Mouse (Mus musculus): ENCODE measurements at regions not wholly inside any gene's neighbourhood (a gene's known extent, or its start where the extent isn't known, plus 50 kb on each side); places are given as distances from the start of the nearest gene placed in this dataset.

DNA sequence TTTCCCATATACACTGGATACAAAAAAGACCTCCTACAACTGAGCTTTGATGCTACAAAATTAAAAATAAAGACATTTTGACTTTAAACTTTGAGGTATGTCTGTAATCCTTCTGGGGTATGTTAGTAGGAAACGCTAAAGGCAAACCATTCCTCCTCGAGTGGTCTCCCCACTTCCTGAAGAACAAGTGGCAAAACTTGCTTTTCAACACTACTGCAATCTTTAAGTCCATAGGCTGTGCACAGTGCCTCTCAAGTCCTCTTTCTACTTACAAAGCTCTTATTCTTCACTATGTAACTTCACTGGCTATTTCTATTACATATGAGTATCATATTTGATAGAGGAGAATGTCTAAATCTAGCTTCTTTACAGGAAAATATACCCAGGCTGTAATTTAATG, 517.6 kb upstream of the Nr3c2 start:
- Histone ChIP-seq H3K4me1 (ENCODE audit: insufficient read depth) (no peaks in the 10 kb centered on the region), H3K4me3 (ENCODE audit: low read depth, low read length) (no peak overlapping the region), H3K9me3 (ENCODE audit: low read length) (no peaks in the 10 kb centered on the region), H3K27me3 (ENCODE audit: insufficient read depth, low read length) (no peaks in the 10 kb centered on the region), H3K9ac (replicated peaks) (no peak overlapping the region), H3K27ac (ENCODE audit: low read depth) (no peak overlapping the region), H3K36me3 (replicated peaks; ENCODE audit: insufficient read depth, low read length) (no peaks in the 10 kb centered on the region), H3K4me2 (ENCODE audit: low read depth, low read length) (no peak overlapping the region)
- no peak for DNase-seq
- WGBS (ENCODE audit: insufficient replicate concordance), result 23% methylated on average over 2 of the region's 2 CpGs
- no peak for TF ChIP-seq EP300 (IDR thresholded peaks at IDR 0.05; ENCODE audit: low read depth)
- no peak for ATAC-seq

DNA sequence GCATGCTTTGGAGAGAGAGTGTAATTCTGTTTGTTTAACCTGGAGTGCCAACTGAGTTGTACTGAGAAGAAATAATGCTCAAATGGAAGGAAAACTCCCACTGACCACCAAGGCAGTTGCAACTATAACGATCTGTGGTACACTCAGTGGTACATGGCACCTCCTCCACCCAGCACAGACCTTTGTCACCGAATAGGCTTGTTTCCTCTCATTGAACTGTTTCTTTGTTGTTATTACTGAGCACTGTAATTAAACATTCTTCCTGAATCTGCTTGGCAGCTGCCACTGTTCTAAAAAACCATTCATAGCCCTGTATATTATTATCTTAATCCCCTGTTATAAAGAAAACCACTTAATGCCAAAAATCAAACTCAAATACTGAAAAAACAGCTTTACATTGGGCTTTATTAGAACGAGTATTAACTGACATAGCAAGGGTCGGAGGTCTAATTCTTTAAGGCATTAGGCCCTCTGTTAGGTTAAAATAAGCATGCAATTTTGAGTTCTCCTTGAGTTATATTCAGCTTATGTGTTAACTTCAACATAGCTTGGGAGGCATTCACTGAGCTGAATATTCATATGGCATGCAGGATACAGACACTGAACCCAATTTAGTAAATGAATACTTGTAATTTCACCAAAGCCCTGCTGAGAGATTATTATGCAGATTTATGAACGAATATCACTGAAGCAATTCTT, 515.5 kb upstream of the Nr3c2 start:
- Histone ChIP-seq H3K4me1 (ENCODE audit: insufficient read depth) (no peaks in the 10 kb centered on the region), H3K36me3 (replicated peaks; ENCODE audit: insufficient read depth, low read length) (no peaks in the 10 kb centered on the region), H3K4me2 (ENCODE audit: low read depth, low read length) (no peak overlapping the region), H3K9me3 (ENCODE audit: low read length) (no peaks in the 10 kb centered on the region), H3K9ac (replicated peaks) (no peak overlapping the region), H3K27me3 (ENCODE audit: insufficient read depth, low read length) (no peaks in the 10 kb centered on the region), H3K27ac (ENCODE audit: low read depth) (no peak overlapping the region), H3K4me3 (ENCODE audit: low read depth, low read length) (no peak overlapping the region)
- WGBS (ENCODE audit: insufficient replicate concordance), result 54% methylated on average over 5 of the region's 5 CpGs
- ATAC-seq (no peak), DNase-seq (no peak)
- no peak for TF ChIP-seq CTCF (IDR thresholded peaks at IDR 0.05; ENCODE audit: low read depth)
- no peak for TF ChIP-seq EP300 (IDR thresholded peaks at IDR 0.05; ENCODE audit: low read depth)

DNA sequence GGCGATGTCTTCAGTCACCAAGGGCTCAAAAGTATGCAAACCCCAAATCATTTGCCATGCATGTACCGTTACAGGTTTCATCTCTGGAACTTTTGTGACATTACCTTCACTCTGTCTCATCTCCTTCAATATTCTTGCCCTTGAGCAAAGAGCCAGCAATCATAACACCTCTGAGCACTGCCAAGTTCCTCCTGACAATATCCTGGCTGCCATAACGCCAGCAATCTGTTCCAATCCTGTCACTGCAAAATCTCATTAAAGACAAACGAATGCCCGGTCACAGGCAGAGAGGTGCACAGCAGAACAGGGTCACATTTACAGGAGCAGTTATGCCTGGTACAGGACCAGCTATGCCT, 515.0 kb upstream of the Nr3c2 start:
- H3K9me3 ChIP-seq (ENCODE audit: low read length), result no peaks in the 10 kb centered on the region
- TF ChIP-seq CTCF (IDR thresholded peaks at IDR 0.05; ENCODE audit: low read depth) (no peak), EP300 (IDR thresholded peaks at IDR 0.05; ENCODE audit: low read depth) (no peak)
- H3K27me3 ChIP-seq (ENCODE audit: insufficient read depth, low read length), result no peaks in the 10 kb centered on the region
- no peak overlapping the region for H3K4me3 ChIP-seq (ENCODE audit: low read depth, low read length)
- no peak overlapping the region for H3K27ac ChIP-seq (ENCODE audit: low read depth)
- no peak overlapping the region for H3K4me2 ChIP-seq (ENCODE audit: low read depth, low read length)
- ATAC-seq (no peak), DNase-seq (no peak)
- H3K4me1 ChIP-seq (ENCODE audit: insufficient read depth), result no peaks in the 10 kb centered on the region
- WGBS (ENCODE audit: insufficient replicate concordance), result 79% methylated on average over 5 of the region's 5 CpGs
- H3K36me3 ChIP-seq (replicated peaks; ENCODE audit: insufficient read depth, low read length), result no peaks in the 10 kb centered on the region
- H3K9ac ChIP-seq (replicated peaks), result no peak overlapping the region

DNA sequence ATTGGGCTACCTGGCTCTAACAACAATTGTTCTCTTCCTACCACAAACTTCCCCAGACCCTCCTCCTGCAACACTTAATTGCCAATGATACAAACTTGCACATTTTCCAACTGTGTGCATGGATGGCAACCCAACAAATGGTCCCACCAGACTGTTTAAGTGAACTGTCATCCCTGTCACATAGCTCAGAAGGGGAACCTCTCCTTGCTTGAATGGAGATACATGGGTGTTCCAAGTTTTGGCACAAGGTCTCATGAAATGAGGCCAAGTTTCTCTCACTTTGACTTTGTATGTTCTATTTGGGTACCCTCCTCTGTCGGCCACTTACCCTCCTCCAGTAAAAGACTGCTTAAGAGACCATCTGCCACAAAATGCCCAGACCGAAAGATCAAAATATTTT, 507.2 kb upstream of the Nr3c2 start:
- Histone ChIP-seq H3K27ac (ENCODE audit: low read depth) (no peak overlapping the region), H3K9ac (replicated peaks) (no peak overlapping the region), H3K36me3 (replicated peaks; ENCODE audit: insufficient read depth, low read length) (no peaks in the 10 kb centered on the region), H3K27me3 (ENCODE audit: insufficient read depth, low read length) (no peaks in the 10 kb centered on the region), H3K4me1 (ENCODE audit: insufficient read depth) (no peaks in the 10 kb centered on the region), H3K9me3 (ENCODE audit: low read length) (no peaks in the 10 kb centered on the region), H3K4me3 (ENCODE audit: low read depth, low read length) (no peak overlapping the region), H3K4me2 (ENCODE audit: low read depth, low read length) (no peak overlapping the region)
- WGBS (ENCODE audit: insufficient replicate concordance), result 66% methylated on average over 2 of the region's 2 CpGs
- DNase-seq (no peak), ATAC-seq (no peak)
- TF ChIP-seq CTCF (IDR thresholded peaks at IDR 0.05; ENCODE audit: low read depth), result no peak
- TF ChIP-seq EP300 (IDR thresholded peaks at IDR 0.05; ENCODE audit: low read depth), result no peak

DNA sequence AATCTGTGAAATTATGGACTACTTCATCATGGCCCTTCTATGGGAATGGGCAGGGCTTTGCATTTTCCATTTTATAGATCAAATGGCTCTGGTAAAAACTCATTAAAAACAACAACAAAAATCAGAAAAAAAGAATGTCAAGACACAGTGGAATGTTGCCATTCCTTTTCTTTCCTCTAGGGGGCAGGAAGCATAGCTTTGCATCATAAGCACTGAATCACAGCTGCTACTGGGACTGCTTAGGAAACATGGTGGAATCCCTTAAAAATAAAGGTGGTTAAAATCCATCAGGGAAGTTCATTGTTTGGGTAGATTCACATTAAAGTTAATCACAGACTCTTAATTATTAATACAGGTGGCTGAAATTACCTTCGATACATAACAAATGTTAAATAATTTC, 476.8 kb upstream of the Nr3c2 start:
- WGBS (ENCODE audit: insufficient replicate concordance), result 91% methylated on average over 1 of the region's 1 CpGs
- ATAC-seq (no peak), DNase-seq (no peak)
- H3K27me3 ChIP-seq (ENCODE audit: insufficient read depth, low read length), result no peaks in the 10 kb centered on the region
- H3K27ac ChIP-seq (ENCODE audit: low read depth), result no peak overlapping the region
- TF ChIP-seq EP300 (IDR thresholded peaks at IDR 0.05; ENCODE audit: low read depth), result no peak
- TF ChIP-seq CTCF (IDR thresholded peaks at IDR 0.05; ENCODE audit: low read depth), result peak; percentile 33; the same call in 1 of the 2 replicates
- H3K9me3 ChIP-seq (ENCODE audit: low read length), result no peaks in the 10 kb centered on the region
- H3K4me3 ChIP-seq (ENCODE audit: low read depth, low read length), result no peak overlapping the region
- no peaks in the 10 kb centered on the region for H3K36me3 ChIP-seq (replicated peaks; ENCODE audit: insufficient read depth, low read length)
- H3K4me1 ChIP-seq (ENCODE audit: insufficient read depth), result no peaks in the 10 kb centered on the region
- H3K4me2 ChIP-seq (ENCODE audit: low read depth, low read length), result no peak overlapping the region
- H3K9ac ChIP-seq (replicated peaks), result no peak overlapping the region

GRCm38 (mm10) chr8:76422861-76423532, 476.2 kb upstream of the Nr3c2 start:
- H3K27me3 ChIP-seq (ENCODE audit: insufficient read depth, low read length), result no peaks in the 10 kb centered on the region
- no peak for DNase-seq
- H3K9ac ChIP-seq (replicated peaks), result no peak overlapping the region
- H3K4me2 ChIP-seq (ENCODE audit: low read depth, low read length), result no peak overlapping the region
- H3K4me1 ChIP-seq (ENCODE audit: insufficient read depth), result no peaks in the 10 kb centered on the region
- no peaks in the 10 kb centered on the region for H3K9me3 ChIP-seq (ENCODE audit: low read length)
- H3K27ac ChIP-seq (ENCODE audit: low read depth), result no peak overlapping the region
- ATAC-seq, result no peak
- 74% methylated on average over 7 of the region's 7 CpGs for WGBS (ENCODE audit: insufficient replicate concordance)
- no peaks in the 10 kb centered on the region for H3K36me3 ChIP-seq (replicated peaks; ENCODE audit: insufficient read depth, low read length)
- H3K4me3 ChIP-seq (ENCODE audit: low read depth, low read length), result no peak overlapping the region
- TF ChIP-seq CTCF (IDR thresholded peaks at IDR 0.05; ENCODE audit: low read depth), result no peak
